Mouse (Mus musculus): ENCODE measurements around the gene Grik4.

DNA sequence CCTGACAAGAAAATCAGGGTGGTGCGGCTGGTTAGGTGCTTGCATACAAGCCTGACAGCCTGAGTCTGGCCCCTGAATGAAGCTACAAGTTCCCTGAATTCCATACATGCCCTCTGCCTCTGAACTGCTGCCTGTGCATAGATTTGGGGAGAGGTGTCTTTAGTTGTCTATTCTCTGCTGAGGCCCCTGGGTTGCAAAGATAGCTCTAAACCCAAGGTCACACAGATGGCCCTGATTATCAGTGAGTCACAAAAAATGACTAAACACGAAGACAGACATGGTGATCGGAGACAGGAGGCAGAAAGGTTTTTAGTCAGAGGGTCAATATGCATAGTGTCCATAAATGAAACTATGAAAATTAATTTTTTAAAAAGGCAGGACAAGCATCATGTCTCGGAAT is 49.4 kb upstream of the Grik4 start:
- TF ChIP-seq CTCF (IDR thresholded peaks at IDR 0.05; ENCODE audit: insufficient read depth, low read depth, low read length) (no peak), POLR2A (IDR thresholded peaks at IDR 0.05; ENCODE audit: insufficient read depth, low read depth, low read length) (no peak)

Data from olfactory bulb, adult 2 months (tissue).